Mouse (Mus musculus): ENCODE measurements around the gene Saxo1. TPM values are rescaled to one million over a fixed set of nuclear protein-coding genes. Genes with fewer than 3 reads are reported as not detected.

Gene Saxo1
- polyA plus RNA-seq (2015; fragmentation: Nextera tagmentation; extraction: Ambion mirVana) = not detected in 2 replicates

DNA sequence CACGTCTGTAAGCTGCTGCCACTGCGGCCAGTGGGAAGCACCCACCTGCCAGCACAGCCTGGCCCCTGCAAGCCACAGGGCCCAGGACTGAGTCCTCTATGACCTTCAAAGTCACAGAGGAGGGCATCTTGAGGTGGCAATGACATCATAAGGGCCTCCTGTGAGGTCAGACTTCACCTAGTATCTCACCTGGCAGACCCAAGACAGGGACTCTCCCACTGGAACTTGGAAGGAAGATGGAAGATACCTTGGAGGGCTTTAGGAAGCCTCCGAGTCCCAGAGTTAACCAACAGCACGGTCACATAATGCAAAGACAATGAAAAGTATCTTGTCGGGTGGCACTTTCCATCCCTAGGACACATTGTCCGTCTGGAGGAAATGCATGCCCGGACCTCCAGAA is at the start of gene Saxo1:
Saxo1 (minus strand) TSS at position 101 of the 400 bp plus-strand sequence.
- H3K27me3 ChIP-seq (ENCODE audit: control insufficient read depth, insufficient read depth, low read length) = no peaks in the 10 kb centered on the region
- H3K9ac ChIP-seq (ENCODE audit: low read length) = no peak within 1 kb of the TSS
- ATAC-seq (replicated peaks; ENCODE audit: extremely low read depth, insufficient read depth, low FRiP score) = no peak
- no peak within 1 kb of the TSS for H3K4me2 ChIP-seq (ENCODE audit: low read depth, low read length)
- H3K9me3 ChIP-seq (replicated peaks; ENCODE audit: control insufficient read depth, low read length) = no peaks in the 10 kb centered on the region
- H3K4me3 ChIP-seq (ENCODE audit: low read length) = no peak within 1 kb of the TSS
- no peak within 1 kb of the TSS for H3K27ac ChIP-seq (ENCODE audit: low read length)
- WGBS = 87% methylated on average over 7 of the region's 7 CpGs
- no peaks in the 10 kb centered on the region for H3K4me1 ChIP-seq (ENCODE audit: control insufficient read depth, insufficient read depth, low read length)
- H3K36me3 ChIP-seq (ENCODE audit: control insufficient read depth, insufficient read depth) = no peaks in the 10 kb centered on the region

DNA sequence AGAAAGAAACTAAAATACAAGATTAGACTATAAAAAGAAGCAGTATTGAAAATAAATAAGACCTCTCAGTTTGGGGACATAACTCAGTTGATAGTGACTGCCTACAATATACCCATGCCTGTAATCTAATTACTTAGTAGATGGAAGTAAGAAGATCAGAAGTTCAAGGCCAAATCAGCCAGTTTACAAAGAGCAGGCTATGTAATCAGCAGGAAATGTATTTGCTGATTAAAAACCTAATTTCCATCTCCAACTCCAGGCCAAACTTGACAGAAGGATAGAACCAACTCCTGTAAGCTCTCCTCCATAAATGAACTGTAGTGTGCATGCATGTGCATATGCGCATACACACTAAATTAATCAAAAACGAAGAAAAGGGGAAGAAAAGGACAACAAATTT is 33.2 kb upstream of the Saxo1 start:
- Histone ChIP-seq H3K9ac (ENCODE audit: low read length) (no peak overlapping the region), H3K27me3 (ENCODE audit: control insufficient read depth, insufficient read depth, low read length) (no peaks in the 10 kb centered on the region), H3K4me1 (ENCODE audit: control insufficient read depth, insufficient read depth, low read length) (no peaks in the 10 kb centered on the region), H3K4me2 (ENCODE audit: low read depth, low read length) (no peak overlapping the region), H3K9me3 (replicated peaks; ENCODE audit: control insufficient read depth, low read length) (no peaks in the 10 kb centered on the region), H3K4me3 (ENCODE audit: low read length) (no peak overlapping the region), H3K36me3 (ENCODE audit: control insufficient read depth, insufficient read depth) (peaks cover 21% of the 10 kb centered on the region; the same call in 1 of the 2 replicates), H3K27ac (ENCODE audit: low read length) (no peak overlapping the region)
- 88% methylated on average over 2 of the region's 2 CpGs for WGBS
- ATAC-seq (replicated peaks; ENCODE audit: extremely low read depth, insufficient read depth, low FRiP score) = no peak

DNA sequence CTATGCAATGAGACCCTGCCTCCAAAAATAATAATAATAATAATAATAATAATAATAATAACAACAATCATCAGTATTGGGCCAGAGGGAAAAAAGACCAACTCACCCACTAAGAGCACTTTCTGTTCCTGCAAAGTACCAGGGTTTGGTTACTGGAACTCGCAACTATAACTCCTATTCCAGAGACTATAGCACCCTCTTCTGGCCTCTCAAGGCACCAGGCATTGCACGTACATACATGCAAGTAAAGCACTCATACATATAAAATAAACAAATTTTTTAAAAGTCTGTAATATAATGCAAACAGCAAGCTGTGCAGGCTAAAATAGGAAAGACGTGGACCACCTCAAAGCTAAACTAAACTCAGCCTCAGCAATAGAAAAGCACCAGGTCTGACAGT is 30.1 kb upstream of the Saxo1 start:
- Histone ChIP-seq H3K4me3 (ENCODE audit: low read length) (no peak overlapping the region), H3K27ac (ENCODE audit: low read length) (no peak overlapping the region), H3K9me3 (replicated peaks; ENCODE audit: control insufficient read depth, low read length) (no peaks in the 10 kb centered on the region), H3K4me1 (ENCODE audit: control insufficient read depth, insufficient read depth, low read length) (no peaks in the 10 kb centered on the region), H3K36me3 (ENCODE audit: control insufficient read depth, insufficient read depth) (peaks cover 37% of the 10 kb centered on the region), H3K4me2 (ENCODE audit: low read depth, low read length) (no peak overlapping the region), H3K9ac (ENCODE audit: low read length) (no peak overlapping the region), H3K27me3 (ENCODE audit: control insufficient read depth, insufficient read depth, low read length) (no peaks in the 10 kb centered on the region)
- 86% methylated on average over 3 of the region's 3 CpGs for WGBS
- ATAC-seq (replicated peaks; ENCODE audit: extremely low read depth, insufficient read depth, low FRiP score) = no peak

DNA sequence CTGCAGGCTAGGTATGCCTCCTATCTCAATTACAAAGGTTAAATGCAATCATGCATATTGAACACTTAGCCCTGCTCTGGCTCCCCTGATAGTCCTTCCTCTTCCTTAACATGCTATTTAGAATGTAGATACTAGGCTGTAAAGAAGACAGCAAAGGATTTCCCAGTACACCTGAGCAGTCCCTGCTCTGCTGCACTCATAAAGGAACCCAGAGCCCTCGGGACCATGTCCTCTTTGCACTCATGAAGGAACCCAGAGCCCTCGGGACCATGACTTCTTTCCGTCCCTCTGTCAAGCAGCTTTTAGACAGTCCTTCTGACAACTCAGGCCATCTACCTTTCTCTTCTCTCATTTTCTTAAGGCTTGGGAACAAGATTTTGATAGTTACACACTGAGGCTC is 22.5 kb upstream of the Saxo1 start:
- no peak overlapping the region for H3K9ac ChIP-seq (ENCODE audit: low read length)
- ATAC-seq (replicated peaks; ENCODE audit: extremely low read depth, insufficient read depth, low FRiP score) = no peak
- no peak overlapping the region for H3K4me3 ChIP-seq (ENCODE audit: low read length)
- H3K36me3 ChIP-seq (ENCODE audit: control insufficient read depth, insufficient read depth) = peaks cover 21% of the 10 kb centered on the region
- H3K4me2 ChIP-seq (ENCODE audit: low read depth, low read length) = no peak overlapping the region
- no peaks in the 10 kb centered on the region for H3K9me3 ChIP-seq (replicated peaks; ENCODE audit: control insufficient read depth, low read length)
- 84% methylated on average over 3 of the region's 3 CpGs for WGBS
- H3K27me3 ChIP-seq (ENCODE audit: control insufficient read depth, insufficient read depth, low read length) = no peaks in the 10 kb centered on the region
- no peak overlapping the region for H3K27ac ChIP-seq (ENCODE audit: low read length)
- H3K4me1 ChIP-seq (ENCODE audit: control insufficient read depth, insufficient read depth, low read length) = peaks cover 13% of the 10 kb centered on the region

DNA sequence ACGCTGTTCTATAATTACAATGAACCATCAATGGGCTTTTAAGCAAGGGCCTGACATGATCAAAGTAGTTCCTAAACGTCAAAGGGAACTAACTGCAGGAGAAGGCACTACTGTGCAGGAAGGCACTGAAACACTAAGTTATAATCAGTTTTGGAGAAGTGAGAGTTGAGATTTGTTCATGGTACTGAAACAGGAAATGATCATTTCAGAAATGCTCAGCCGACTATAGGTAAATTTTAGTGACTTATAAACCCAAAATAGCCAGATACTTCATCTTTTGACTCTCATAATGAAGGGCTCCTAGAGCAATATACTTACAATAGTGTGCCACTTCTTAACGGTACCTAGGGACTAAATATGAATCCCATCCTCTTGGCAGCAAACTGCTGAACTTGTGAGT is 21.9 kb upstream of the Saxo1 start:
- Histone ChIP-seq H3K9ac (ENCODE audit: low read length) (no peak overlapping the region), H3K9me3 (replicated peaks; ENCODE audit: control insufficient read depth, low read length) (no peaks in the 10 kb centered on the region), H3K27ac (ENCODE audit: low read length) (no peak overlapping the region), H3K4me1 (ENCODE audit: control insufficient read depth, insufficient read depth, low read length) (peaks cover 14% of the 10 kb centered on the region), H3K4me3 (ENCODE audit: low read length) (no peak overlapping the region), H3K27me3 (ENCODE audit: control insufficient read depth, insufficient read depth, low read length) (no peaks in the 10 kb centered on the region), H3K4me2 (ENCODE audit: low read depth, low read length) (no peak overlapping the region), H3K36me3 (ENCODE audit: control insufficient read depth, insufficient read depth) (peaks cover 17% of the 10 kb centered on the region; the same call in 1 of the 2 replicates)
- ATAC-seq (replicated peaks; ENCODE audit: extremely low read depth, insufficient read depth, low FRiP score) = no peak
- WGBS = 67% methylated on average over 4 of the region's 4 CpGs

DNA sequence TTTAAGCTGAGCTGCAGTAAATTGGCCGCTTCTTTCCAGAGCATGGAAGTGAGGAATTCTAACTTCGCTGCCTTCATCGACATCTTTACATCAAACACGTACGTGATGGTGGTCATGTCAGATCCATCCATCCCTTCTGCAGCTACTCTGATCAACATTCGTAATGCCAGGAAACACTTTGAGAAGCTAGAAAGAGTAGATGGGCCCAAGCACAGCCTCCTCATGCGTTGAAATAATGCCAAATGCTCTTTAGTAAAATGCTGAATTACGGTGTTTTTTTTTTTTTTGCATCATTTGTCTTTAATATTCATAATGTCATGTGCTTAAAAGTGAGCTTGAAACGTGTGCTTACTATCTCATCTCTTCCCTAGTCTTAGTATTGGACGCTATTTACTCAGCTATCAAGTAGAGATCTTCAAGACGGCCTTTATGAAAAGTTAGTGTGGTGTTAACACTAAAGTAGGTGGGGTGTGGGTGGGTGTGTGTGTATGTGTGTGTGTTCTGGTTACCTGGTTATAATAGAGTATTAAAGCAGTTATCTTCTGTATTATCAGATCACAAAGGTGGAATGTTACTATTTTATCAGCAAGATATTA is 18.6 kb upstream of the Saxo1 start:
- WGBS = 4% methylated on average over 11 of the region's 11 CpGs
- Histone ChIP-seq H3K4me3 (ENCODE audit: low read length) (peak overlapping the region; percentile 92), H3K4me1 (ENCODE audit: control insufficient read depth, insufficient read depth, low read length) (peaks cover 17% of the 10 kb centered on the region), H3K9me3 (replicated peaks; ENCODE audit: control insufficient read depth, low read length) (no peaks in the 10 kb centered on the region), H3K27me3 (ENCODE audit: control insufficient read depth, insufficient read depth, low read length) (no peaks in the 10 kb centered on the region), H3K9ac (ENCODE audit: low read length) (peak overlapping the region; percentile 96), H3K27ac (ENCODE audit: low read length) (peak overlapping the region; percentile 96; the same call in 1 of the 2 replicates), H3K36me3 (ENCODE audit: control insufficient read depth, insufficient read depth) (no peaks in the 10 kb centered on the region), H3K4me2 (ENCODE audit: low read depth, low read length) (peak overlapping the region; percentile 95)
- no peak for ATAC-seq (replicated peaks; ENCODE audit: extremely low read depth, insufficient read depth, low FRiP score)

DNA sequence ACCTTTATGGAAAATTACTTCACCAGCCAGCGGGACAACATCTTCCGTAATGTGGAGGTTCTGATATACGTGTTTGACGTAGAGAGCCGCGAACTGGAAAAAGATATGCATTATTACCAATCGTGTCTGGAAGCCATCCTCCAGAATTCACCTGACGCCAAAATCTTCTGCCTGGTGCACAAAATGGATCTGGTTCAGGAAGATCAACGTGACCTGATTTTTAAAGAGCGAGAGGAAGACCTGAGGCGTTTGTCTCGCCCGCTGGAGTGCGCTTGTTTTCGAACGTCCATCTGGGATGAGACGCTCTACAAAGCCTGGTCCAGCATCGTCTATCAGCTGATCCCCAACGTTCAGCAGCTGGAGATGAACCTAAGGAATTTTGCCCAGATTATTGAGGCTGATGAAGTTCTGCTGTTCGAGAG is 18.0 kb upstream of the Saxo1 start:
- under 1% methylated on average over 20 of the region's 20 CpGs for WGBS

DNA sequence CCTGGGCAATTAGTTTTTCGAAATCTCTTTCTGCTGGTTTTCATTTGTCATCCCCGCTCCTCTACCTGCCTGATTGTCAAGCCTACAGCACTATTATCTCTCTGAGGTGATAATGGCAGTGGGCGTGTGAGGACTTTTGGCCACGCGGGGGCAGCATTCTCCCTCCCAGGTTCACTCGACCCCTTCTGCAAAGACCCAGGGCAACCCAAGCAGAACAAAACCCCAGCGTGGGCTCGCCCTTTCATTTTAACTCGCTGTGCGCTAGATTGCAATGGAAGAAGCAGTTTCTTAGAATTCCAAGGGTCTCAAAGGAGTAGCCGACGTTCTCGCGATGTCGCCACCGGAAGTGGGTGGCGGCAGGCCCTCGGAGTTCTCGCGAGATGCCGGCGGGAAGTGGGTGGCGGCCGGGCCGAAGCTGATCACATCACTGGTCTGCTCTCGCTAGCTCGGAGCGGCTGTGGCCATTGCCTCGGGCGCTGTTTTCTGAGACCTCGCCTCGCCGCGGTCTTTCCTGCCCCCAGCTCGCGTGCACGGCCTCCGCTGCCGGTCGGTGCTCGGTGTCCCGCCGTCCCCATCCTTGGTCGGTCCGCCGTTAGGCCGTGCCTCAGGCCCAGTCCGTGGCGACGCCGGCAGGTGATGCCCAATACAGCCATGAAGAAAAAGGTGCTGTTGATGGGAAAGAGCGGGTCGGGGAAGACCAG is 17.3 kb upstream of the Saxo1 start, which contains the start of gene Rraga:
Rraga (plus strand) TSS at position 386 of the 701 bp plus-strand sequence.
- H3K9ac ChIP-seq (ENCODE audit: low read length) = peak within 1 kb of the TSS; percentile 96
- peaks cover 17% of the 10 kb centered on the region for H3K4me1 ChIP-seq (ENCODE audit: control insufficient read depth, insufficient read depth, low read length)
- WGBS = under 1% methylated on average over 52 of the region's 53 CpGs
- H3K27me3 ChIP-seq (ENCODE audit: control insufficient read depth, insufficient read depth, low read length) = no peaks in the 10 kb centered on the region
- H3K36me3 ChIP-seq (ENCODE audit: control insufficient read depth, insufficient read depth) = no peaks in the 10 kb centered on the region
- peak; percentile 97 for ATAC-seq (replicated peaks; ENCODE audit: extremely low read depth, insufficient read depth, low FRiP score)
- H3K4me2 ChIP-seq (ENCODE audit: low read depth, low read length) = peak within 1 kb of the TSS; percentile 95
- peak within 1 kb of the TSS; percentile 92 for H3K4me3 ChIP-seq (ENCODE audit: low read length)
- peak within 1 kb of the TSS; percentile 96 for H3K27ac ChIP-seq (ENCODE audit: low read length)
- H3K9me3 ChIP-seq (replicated peaks; ENCODE audit: control insufficient read depth, low read length) = no peaks in the 10 kb centered on the region

More for the DNA sequence above, 18.0 kb upstream of the Saxo1 start:
- Histone ChIP-seq H3K4me3 (ENCODE audit: low read length) (peak overlapping the region; percentile 92), H3K9me3 (replicated peaks; ENCODE audit: control insufficient read depth, low read length) (no peaks in the 10 kb centered on the region), H3K4me2 (ENCODE audit: low read depth, low read length) (peak overlapping the region; percentile 95), H3K9ac (ENCODE audit: low read length) (peak overlapping the region; percentile 96), H3K27ac (ENCODE audit: low read length) (peak overlapping the region; percentile 96), H3K36me3 (ENCODE audit: control insufficient read depth, insufficient read depth) (no peaks in the 10 kb centered on the region), H3K4me1 (ENCODE audit: control insufficient read depth, insufficient read depth, low read length) (peaks cover 17% of the 10 kb centered on the region), H3K27me3 (ENCODE audit: control insufficient read depth, insufficient read depth, low read length) (no peaks in the 10 kb centered on the region)
- no peak for ATAC-seq (replicated peaks; ENCODE audit: extremely low read depth, insufficient read depth, low FRiP score)

DNA sequence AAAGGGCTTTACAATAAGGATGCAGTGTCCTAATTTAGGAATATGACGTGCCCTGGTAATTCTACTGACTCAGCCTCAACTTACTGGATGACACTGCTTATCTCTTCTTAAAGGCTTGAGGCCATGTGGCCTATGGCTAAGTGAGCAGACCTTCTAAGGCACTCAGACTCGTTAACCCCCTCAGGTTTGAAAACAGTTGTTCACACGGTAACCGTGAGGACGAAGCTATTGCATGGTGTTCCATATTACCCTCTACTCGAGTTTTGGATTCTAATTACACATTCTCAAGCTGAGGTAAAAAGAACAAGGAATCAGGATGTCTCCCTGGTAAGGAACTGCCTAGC is 16.8 kb upstream of the Saxo1 start:
- H3K9ac ChIP-seq (ENCODE audit: low read length) = peak overlapping the region; percentile 96
- peak overlapping the region; percentile 92 for H3K4me3 ChIP-seq (ENCODE audit: low read length)
- H3K27me3 ChIP-seq (ENCODE audit: control insufficient read depth, insufficient read depth, low read length) = no peaks in the 10 kb centered on the region
- H3K36me3 ChIP-seq (ENCODE audit: control insufficient read depth, insufficient read depth) = no peaks in the 10 kb centered on the region
- H3K4me1 ChIP-seq (ENCODE audit: control insufficient read depth, insufficient read depth, low read length) = peaks cover 17% of the 10 kb centered on the region
- no peaks in the 10 kb centered on the region for H3K9me3 ChIP-seq (replicated peaks; ENCODE audit: control insufficient read depth, low read length)
- 17% methylated on average over 6 of the region's 6 CpGs for WGBS
- H3K27ac ChIP-seq (ENCODE audit: low read length) = peak overlapping the region; percentile 96
- H3K4me2 ChIP-seq (ENCODE audit: low read depth, low read length) = peak overlapping the region; percentile 95
- ATAC-seq (replicated peaks; ENCODE audit: extremely low read depth, insufficient read depth, low FRiP score) = peak; percentile 14; the same call in 1 of the 2 replicates
